ENCODE assay signal across 18 mouse cellular contexts in the genomic region with DNA sequence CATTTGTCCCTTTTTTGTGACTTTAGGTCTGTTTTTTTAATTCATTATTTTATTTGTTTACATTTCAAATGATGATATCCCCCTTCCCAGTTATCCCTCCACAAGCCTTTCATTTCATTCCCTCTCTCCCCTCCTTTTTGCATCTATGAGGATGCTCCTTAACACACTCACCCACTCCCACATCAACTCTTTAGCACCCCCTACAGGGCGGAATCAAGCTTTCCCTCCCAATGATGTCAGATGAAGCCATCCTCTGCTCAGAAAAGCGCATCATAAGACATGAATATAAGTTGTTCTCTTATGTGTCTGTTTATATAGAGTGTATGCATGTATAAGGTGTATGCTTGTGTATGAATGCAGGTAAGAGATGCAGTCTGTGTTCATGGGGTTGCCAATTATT.
DNase-seq lines count a peak whose midpoint lies in the region; ATAC-seq and TF ChIP-seq lines count a peak whose summit lies in the region.
"Had no signal": no experiment of that assay in that cellular context is flagged by ENCODE, and none has a peak within 500 bp of the region (broad histone marks: within the 10 kb centered on the region; RNA-seq: fewer than 3 reads in every experiment).

No protein-coding gene starts in this region.

- WGBS in kidney, postnatal 0 days: 45% methylated on average over 2 of the region's 2 CpGs
- WGBS in embryonic facial prominence, embryonic 10.5 days: 50% methylated on average over 2 of the region's 2 CpGs
- WGBS in heart, embryonic 11.5 days (ENCODE audit: insufficient replicate concordance): 37% methylated on average over 2 of the region's 2 CpGs

- TF ChIP-seq POLR2A in MEL (IDR thresholded peaks at IDR 0.05; ENCODE audit: control insufficient read depth in 1 of 2, insufficient read depth in 1 of 2, low read depth in 1 of 2, low read length in 2 of 2, poor library complexity in 1 of 2): no peak

- H3K36me3 ChIP-seq in kidney, postnatal 0 days (ENCODE audit: insufficient read depth, low read length): no peaks in the 10 kb centered on the region
- no peaks in the 10 kb centered on the region for H3K36me3 ChIP-seq in MEL (ENCODE audit: control insufficient read depth in 1 of 2, insufficient read depth in 2 of 2, low read length in 2 of 2)
- H3K36me3 ChIP-seq in embryonic facial prominence, embryonic 10.5 days (replicated peaks): no peaks in the 10 kb centered on the region
- no peaks in the 10 kb centered on the region for H3K36me3 ChIP-seq in heart, embryonic 11.5 days (ENCODE audit: control insufficient read depth, insufficient read depth, low read length)
- H3K36me3 ChIP-seq: embryonic facial prominence, embryonic 12.5 days; forebrain, embryonic 10.5 days; heart, embryonic 13.5 days; midbrain, embryonic 12.5 days; neural tube, embryonic 13.5 days had no signal

- no peak overlapping the region for H3K4me3 ChIP-seq in kidney, postnatal 0 days (replicated peaks; ENCODE audit: low read depth, low read length)
- no peak overlapping the region for H3K4me3 ChIP-seq in MEL (ENCODE audit: control insufficient read depth in 1 of 2, insufficient read depth in 1 of 2, low read depth in 2 of 2, low read length in 2 of 2)
- H3K4me3 ChIP-seq in embryonic facial prominence, embryonic 10.5 days: no peak overlapping the region
- H3K4me3 ChIP-seq in heart, embryonic 11.5 days (ENCODE audit: low read depth, low read length): no peak overlapping the region
- H3K4me3 ChIP-seq: embryonic facial prominence, embryonic 12.5 days; forebrain, embryonic 10.5 days; gastrocnemius, adult 2 months; heart, embryonic 13.5 days; midbrain, embryonic 12.5 days; neural tube, embryonic 13.5 days had no signal

- peak; percentile 60 for TF ChIP-seq RAD21 in MEL (IDR thresholded peaks at IDR 0.05; ENCODE audit: low read depth, low read length)

- H3K27ac ChIP-seq in kidney, postnatal 0 days: no peak overlapping the region
- H3K27ac ChIP-seq in MEL (ENCODE audit: control insufficient read depth, low read depth, low read length): no peak overlapping the region
- H3K27ac ChIP-seq in embryonic facial prominence, embryonic 10.5 days (replicated peaks): no peak overlapping the region
- H3K27ac ChIP-seq in heart, embryonic 11.5 days (ENCODE audit: low read depth, low read length): no peak overlapping the region
- H3K27ac ChIP-seq: embryonic facial prominence, embryonic 12.5 days; forebrain, embryonic 10.5 days; gastrocnemius, adult 2 months; heart, embryonic 13.5 days; midbrain, embryonic 12.5 days; neural tube, embryonic 13.5 days had no signal

- TF ChIP-seq EP300 in MEL (IDR thresholded peaks at IDR 0.05; ENCODE audit: low read depth in 1 of 2, low read length in 2 of 2): no peak

- H3K27me3 ChIP-seq in kidney, postnatal 0 days (ENCODE audit: insufficient read depth, low read length): no peaks in the 10 kb centered on the region
- no peaks in the 10 kb centered on the region for H3K27me3 ChIP-seq in MEL (ENCODE audit: control insufficient read depth in 1 of 2, insufficient read depth in 2 of 2, low read length in 2 of 2)
- H3K27me3 ChIP-seq in embryonic facial prominence, embryonic 10.5 days (replicated peaks; ENCODE audit: low read depth, poor library complexity, severe bottlenecking): no peaks in the 10 kb centered on the region
- H3K27me3 ChIP-seq in heart, embryonic 11.5 days (ENCODE audit: control insufficient read depth, insufficient read depth, low read length): no peaks in the 10 kb centered on the region
- H3K27me3 ChIP-seq: embryonic facial prominence, embryonic 12.5 days; heart, embryonic 13.5 days; midbrain, embryonic 12.5 days; neural tube, embryonic 13.5 days had no signal

- ATAC-seq in kidney, postnatal 0 days (replicated peaks; ENCODE audit: low FRiP score, low read depth): no peak
- no peak for ATAC-seq in heart, embryonic 11.5 days (replicated peaks; ENCODE audit: insufficient number of reproducible peaks, low FRiP score, low TSS enrichment)

- DNase-seq in adrenal gland, adult 2 months: peak; percentile 2
- no peak for DNase-seq in adrenal gland, postnatal 4 days (ENCODE audit: low spot score in 2 of 2)
- DNase-seq in kidney, postnatal 0 days (ENCODE audit: low spot score): no peak
- no peak for DNase-seq in kidney, postnatal 4 days
- peak; percentile 47 for DNase-seq in MEL (ENCODE audit: low read depth, low spot score)
- peak; percentile 29 for DNase-seq in embryonic facial prominence, embryonic 10.5 days (ENCODE audit: low spot score)
- DNase-seq in thymus, adult 18-20 months: no peak
- DNase-seq: cerebellum, adult 18-20 months; gastrocnemius, adult 2 months; kidney, postnatal 36 days; lung, postnatal 10 days; right cerebral cortex, adult 18-20 months had no signal

- H3K9me3 ChIP-seq in kidney, postnatal 0 days (replicated peaks; ENCODE audit: low read length): no peaks in the 10 kb centered on the region
- H3K9me3 ChIP-seq in MEL (replicated peaks; ENCODE audit: insufficient read depth, low read length): no peaks in the 10 kb centered on the region
- H3K9me3 ChIP-seq in embryonic facial prominence, embryonic 10.5 days: no peaks in the 10 kb centered on the region
- no peaks in the 10 kb centered on the region for H3K9me3 ChIP-seq in heart, embryonic 11.5 days (replicated peaks; ENCODE audit: control insufficient read depth, low read length)
- H3K9me3 ChIP-seq: embryonic facial prominence, embryonic 12.5 days; forebrain, embryonic 10.5 days; heart, embryonic 13.5 days; midbrain, embryonic 12.5 days; neural tube, embryonic 13.5 days had no signal

- no peak overlapping the region for H3K9ac ChIP-seq in kidney, postnatal 0 days (ENCODE audit: low read depth, low read length)
- H3K9ac ChIP-seq in MEL (ENCODE audit: control insufficient read depth, low read depth, low read length, poor library complexity, severe bottlenecking): no peak overlapping the region
- H3K9ac ChIP-seq in heart, embryonic 11.5 days (ENCODE audit: low read depth, low read length): no peak overlapping the region
- H3K9ac ChIP-seq: embryonic facial prominence, embryonic 12.5 days; heart, embryonic 13.5 days; midbrain, embryonic 12.5 days; neural tube, embryonic 13.5 days had no signal

- no peak overlapping the region for H3K4me2 ChIP-seq in kidney, postnatal 0 days (ENCODE audit: low read length)
- H3K4me2 ChIP-seq in heart, embryonic 11.5 days: no peak overlapping the region
- H3K4me2 ChIP-seq: embryonic facial prominence, embryonic 12.5 days; heart, embryonic 13.5 days; midbrain, embryonic 12.5 days; neural tube, embryonic 13.5 days had no signal

- H3K4me1 ChIP-seq in kidney, postnatal 0 days (replicated peaks; ENCODE audit: insufficient read depth, low read length): no peaks in the 10 kb centered on the region
- H3K4me1 ChIP-seq in MEL (ENCODE audit: control insufficient read depth in 1 of 2, insufficient read depth in 2 of 2, low read length in 2 of 2): no peaks in the 10 kb centered on the region
- no peaks in the 10 kb centered on the region for H3K4me1 ChIP-seq in embryonic facial prominence, embryonic 10.5 days
- H3K4me1 ChIP-seq in heart, embryonic 11.5 days (ENCODE audit: control insufficient read depth, insufficient read depth, low read length): no peaks in the 10 kb centered on the region
- H3K4me1 ChIP-seq: embryonic facial prominence, embryonic 12.5 days; forebrain, embryonic 10.5 days; heart, embryonic 13.5 days; midbrain, embryonic 12.5 days; neural tube, embryonic 13.5 days had no signal

- H3K79me2 ChIP-seq in MEL (ENCODE audit: control insufficient read depth, insufficient read depth, low read length, poor library complexity): no peaks in the 10 kb centered on the region

- peak; percentile 39; the same call in 1 of the 2 replicates for TF ChIP-seq CTCF in kidney, postnatal 0 days (IDR thresholded peaks at IDR 0.05; ENCODE audit: low read depth)
- peak; percentile 29 to 63 (median 34); a peak in 4 of 6 replicates for TF ChIP-seq CTCF in MEL (IDR thresholded peaks at IDR 0.05 in 2 of 3, conservative IDR thresholded peaks at IDR 0.05 in 1 of 3; ENCODE audit: control insufficient read depth in 1 of 3, insufficient read depth in 1 of 3, low read depth in 2 of 3, low read length in 3 of 3, poor library complexity in 1 of 3, severe bottlenecking in 1 of 3)

TF ChIP-seq in MEL, 35 proteins besides CTCF, POLR2A, EP300 and RAD21:
- TF ChIP-seq GATA1 (IDR thresholded peaks at IDR 0.05; ENCODE audit: low read depth, low read length) (no peak), POLR2AphosphoS2 (IDR thresholded peaks at IDR 0.05; ENCODE audit: low read length) (no peak), JUND (IDR thresholded peaks at IDR 0.05; ENCODE audit: low read depth, low read length) (no peak), ETS1 (IDR thresholded peaks at IDR 0.05; ENCODE audit: low read depth, low read length) (no peak), ZNF384 (IDR thresholded peaks at IDR 0.05; ENCODE audit: low read depth, low read length) (no peak), MYB (IDR thresholded peaks at IDR 0.05; ENCODE audit: low read depth, low read length) (no peak), MAX (IDR thresholded peaks at IDR 0.05; ENCODE audit: low read length) (no peak), SMC3 (IDR thresholded peaks at IDR 0.05; ENCODE audit: low read depth, low read length) (peak; percentile 60), NELFE (IDR thresholded peaks at IDR 0.05; ENCODE audit: low read depth, low read length) (no peak), MXI1 (IDR thresholded peaks at IDR 0.05; ENCODE audit: low read depth, low read length) (no peak), USF1 (IDR thresholded peaks at IDR 0.05; ENCODE audit: low read depth, low read length) (no peak), ZC3H11A (IDR thresholded peaks at IDR 0.05; ENCODE audit: low read depth, low read length) (peak; percentile 25; the same call in 1 of the 2 replicates), CHD2 (IDR thresholded peaks at IDR 0.05; ENCODE audit: low read length) (no peak)

Comparison
In these comparisons a context has a peak if more than half of its experiments do, and no peak if none do; other contexts are left out.
1. DNase-seq: peak in adrenal gland, adult 2 months (single experiment), MEL (single experiment) and embryonic facial prominence, embryonic 10.5 days (single experiment); none in adrenal gland, postnatal 4 days (0 of 2), kidney, postnatal 0 days (single experiment), kidney, postnatal 4 days (0 of 2) and thymus, adult 18-20 months (0 of 2).